Mouse (Mus musculus) ES-E14 (cell line): ENCODE data around the gene Fmnl3.

Experiments
- CHD2 ChIP-seq: IDR thresholded peaks from 2 replicates; pipeline ENCODE4 v1.6.1; 2014; ENCODE audit warnings: mild to moderate bottlenecking, low read depth, low read length, inconsistent platforms
- HCFC1 ChIP-seq: IDR thresholded peaks from 2 replicates; pipeline ENCODE4 v1.6.1; 2012; ENCODE audit warnings: low read length, inconsistent platforms, borderline replicate concordance; ENCODE audit not compliant: insufficient read depth
- MAFK ChIP-seq: IDR thresholded peaks from 2 replicates; pipeline ENCODE4 v1.6.1; 2014; ENCODE audit warnings: mild to moderate bottlenecking, low read depth, low read length, inconsistent platforms; ENCODE audit not compliant: insufficient read depth
- ZC3H11A ChIP-seq: IDR thresholded peaks from 2 replicates; pipeline ENCODE4 v1.6.1; 2012; ENCODE audit warnings: low read depth, mild to moderate bottlenecking, inconsistent platforms, low read length, borderline replicate concordance
- ZNF384 ChIP-seq: IDR thresholded peaks from 2 replicates; pipeline ENCODE4 v1.6.1; 2012; ENCODE audit warnings: low read depth, low read length, inconsistent platforms

DNA sequence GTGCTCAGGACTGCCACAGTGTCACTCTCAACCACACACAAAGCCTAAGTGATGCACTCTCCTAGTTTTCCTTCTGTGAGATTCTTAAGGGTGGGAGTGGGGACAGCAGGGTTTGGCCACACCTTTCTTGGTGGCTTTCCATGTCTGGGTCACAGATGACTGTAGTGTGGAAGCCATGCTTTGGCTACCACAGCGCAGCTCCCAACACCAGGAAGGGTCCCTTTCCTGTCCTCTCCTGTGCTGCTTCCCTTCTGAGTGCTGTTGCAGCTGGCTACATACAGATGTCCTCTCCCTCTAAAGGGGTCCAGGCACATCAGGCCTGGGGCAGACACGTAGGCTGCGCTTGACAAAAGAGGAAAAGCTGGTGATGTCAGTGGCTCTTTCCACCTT is 36.6 kb downstream of the Fmnl3 start:
- TF ChIP-seq HCFC1 (no peak), ZC3H11A (no peak), ZNF384 (no peak), MAFK (no peak), CHD2 (no peak)
